Mouse (Mus musculus) layer of hippocampus, postnatal 10 days (tissue): ENCODE results near the gene Nim1k. TPM values are rescaled to one million over a fixed set of nuclear protein-coding genes. Genes with fewer than 3 reads are reported as not detected.
"Not testable (repeated sequence)": the region's sequence is repeated elsewhere in the genome, so short reads cannot be mapped to it uniquely, and the experiment has no call there.

Source experiments
- DNase-seq, 2 experiments: peaks; one replicate each; pipeline ENCODE4 v3.0.0; 2021; ENCODE audit warnings: low spot score in 2 of 2
- total RNA-seq, 2 experiments: library from RNA; stranded (reverse); gene quantifications; 2 replicates each; pipeline ENCODE4 v1.2.3; 2021

The Nim1k gene
- total RNA-seq, 2 experiments from 2014 or later: 14.0 to 15.0 TPM

GRCm38 (mm10) chr13:119729406-119729805, 26.3 kb downstream of the Nim1k start:
- DNase-seq: no peak

DNA sequence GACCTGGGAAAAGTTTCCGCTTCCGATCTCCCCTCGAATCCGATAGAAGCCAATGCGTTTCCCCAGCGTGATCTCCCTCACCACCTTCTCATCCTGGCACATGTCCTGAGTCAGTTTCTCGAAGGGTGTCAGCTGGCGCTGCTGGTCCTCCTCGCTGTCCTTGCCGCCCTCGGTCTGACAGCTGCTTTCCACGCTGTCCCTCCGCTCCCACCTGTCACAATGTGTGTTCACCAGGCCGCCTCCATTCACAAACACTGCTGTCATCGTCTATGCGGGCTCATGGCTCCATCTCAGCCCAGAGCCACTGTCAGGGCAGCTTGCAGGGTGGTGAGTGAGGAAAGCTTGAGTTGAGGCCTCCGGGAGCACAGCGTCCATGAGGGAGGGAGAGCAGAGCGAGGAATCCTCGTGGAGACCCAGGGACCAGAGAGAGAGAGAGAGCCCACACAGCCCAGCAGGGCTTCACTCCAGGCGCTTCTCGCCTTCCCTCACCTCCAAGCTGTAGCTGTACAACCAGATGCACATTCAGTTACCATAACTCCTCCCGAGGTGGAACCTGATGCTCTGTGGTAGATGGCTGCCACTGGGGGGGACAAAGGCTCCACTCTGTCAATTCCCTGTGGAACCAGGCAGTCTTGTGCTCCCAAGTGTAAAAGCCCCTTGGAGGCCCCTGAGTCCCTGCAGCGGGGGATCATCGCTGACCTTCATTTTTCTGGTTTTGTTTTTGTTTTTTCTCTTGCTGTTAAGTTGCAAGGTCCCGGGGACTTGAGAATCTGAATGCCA, 27.9 kb downstream of the Nim1k start:
- DNase-seq: peak in 1 of 2 experiments; percentile 25

- no peak for DNase-seq
Observed at GRCm38 (mm10) chr13:119724541-119724940, 31.1 kb downstream of the Nim1k start.

DNA sequence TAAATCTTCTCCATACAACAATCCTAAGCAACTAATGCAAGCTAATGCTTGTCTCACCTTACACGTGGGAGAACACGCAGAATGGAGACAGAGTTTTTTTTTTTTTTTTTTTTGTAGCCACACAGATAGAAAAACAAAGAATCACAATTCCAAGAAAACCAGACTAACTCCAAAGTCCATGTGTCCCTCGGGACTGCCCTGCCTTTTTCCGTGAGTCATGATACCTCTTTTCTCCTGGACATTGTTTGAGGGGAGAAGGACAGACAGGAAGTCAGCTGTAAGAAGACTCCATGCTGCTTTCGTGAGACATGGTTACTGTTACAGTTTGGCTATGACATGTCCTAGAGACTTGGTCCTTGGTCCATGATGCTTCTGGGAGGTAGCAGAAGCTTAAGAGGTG, 32.3 kb downstream of the Nim1k start:
- DNase-seq: no peak

DNA sequence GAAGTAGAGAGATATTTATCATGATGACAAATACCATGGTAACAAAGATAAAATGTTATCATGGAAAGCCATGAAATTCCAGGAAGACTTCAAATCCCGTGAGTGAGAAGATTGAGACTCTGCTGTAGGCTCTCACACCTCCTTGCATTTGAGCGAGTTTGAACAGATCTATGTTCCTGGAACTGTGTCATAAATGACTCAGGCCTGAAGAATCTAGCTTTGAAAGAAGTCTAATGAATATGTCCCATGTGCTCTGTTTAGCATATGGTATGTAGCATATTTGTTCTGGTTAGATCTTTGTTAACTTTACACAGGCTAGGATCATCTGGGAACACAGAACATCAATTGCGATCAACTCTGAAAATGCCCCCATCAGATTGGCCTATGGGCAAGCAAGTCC, 33.2 kb downstream of the Nim1k start:
- no peak for DNase-seq

- no peak for DNase-seq
Observed at GRCm38 (mm10) chr13:119716105-119716504, 39.6 kb downstream of the Nim1k start.

- DNase-seq: peak; percentile 54 to 64
Observed at GRCm38 (mm10) chr13:119713821-119714220, 41.9 kb downstream of the Nim1k start.

DNA sequence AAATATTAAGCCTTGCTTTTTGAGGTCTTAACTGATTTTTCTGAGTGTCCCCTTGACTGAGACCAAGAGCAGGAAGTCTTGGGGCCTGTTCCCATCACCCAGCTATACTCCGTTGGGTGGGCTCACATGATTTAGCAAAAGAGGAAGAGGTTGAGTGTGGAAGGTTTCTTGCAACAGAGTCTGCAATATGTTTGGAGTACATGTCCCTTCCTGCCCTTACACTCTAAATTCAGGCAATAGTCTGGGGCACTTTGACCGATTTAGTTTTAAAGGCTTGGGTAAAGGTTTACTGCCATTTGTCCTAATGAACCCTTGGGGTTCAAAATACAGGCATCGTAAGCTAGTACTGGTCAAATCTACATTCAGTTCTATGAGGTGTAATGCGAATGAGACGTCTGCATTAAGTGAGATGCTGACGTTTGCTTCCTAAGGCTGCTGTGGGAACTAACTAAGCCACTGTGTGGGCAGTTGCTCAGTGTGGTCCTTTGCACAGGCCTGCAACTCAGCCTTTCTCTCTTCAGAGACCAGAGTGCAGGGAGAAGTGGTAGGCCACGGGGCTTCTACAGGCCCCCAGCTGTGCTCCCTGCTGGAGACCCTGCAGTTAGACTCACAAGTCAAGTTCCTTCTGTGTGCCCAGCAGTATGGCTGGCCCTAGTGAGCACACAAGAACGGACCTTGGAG, 42.4 kb downstream of the Nim1k start:
- no peak for DNase-seq

GRCm38 (mm10) chr13:119712463-119712862, 43.2 kb downstream of the Nim1k start:
- DNase-seq: no peak

- DNase-seq: no peak
Observed at GRCm38 (mm10) chr13:119710268-119710610, 45.4 kb downstream of the Nim1k start.

- no peak for DNase-seq
Observed at GRCm38 (mm10) chr13:119709388-119710267, 46.1 kb downstream of the Nim1k start.

DNA sequence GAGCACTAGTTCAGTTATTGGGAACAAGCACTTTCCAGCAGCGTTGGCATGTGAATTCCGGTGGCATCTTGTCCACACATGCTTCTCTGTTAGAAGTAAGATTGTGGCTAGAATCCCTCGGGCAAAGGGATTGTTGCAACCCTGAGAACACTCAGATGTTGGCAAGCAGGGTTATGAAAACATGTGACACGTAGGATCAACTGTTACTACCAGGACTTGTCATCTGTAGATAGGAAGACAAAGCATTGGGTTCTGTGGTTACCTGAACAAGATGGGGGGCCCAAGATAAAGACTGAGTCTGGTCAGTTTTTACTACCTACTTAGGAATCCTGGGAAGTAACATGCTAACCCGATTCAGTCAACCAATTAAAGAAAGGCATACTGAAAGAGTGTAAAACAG, 46.7 kb downstream of the Nim1k start:
- no peak for DNase-seq

- no peak for DNase-seq
Observed at GRCm38 (mm10) chr13:119707906-119708305, 47.8 kb downstream of the Nim1k start.

DNA sequence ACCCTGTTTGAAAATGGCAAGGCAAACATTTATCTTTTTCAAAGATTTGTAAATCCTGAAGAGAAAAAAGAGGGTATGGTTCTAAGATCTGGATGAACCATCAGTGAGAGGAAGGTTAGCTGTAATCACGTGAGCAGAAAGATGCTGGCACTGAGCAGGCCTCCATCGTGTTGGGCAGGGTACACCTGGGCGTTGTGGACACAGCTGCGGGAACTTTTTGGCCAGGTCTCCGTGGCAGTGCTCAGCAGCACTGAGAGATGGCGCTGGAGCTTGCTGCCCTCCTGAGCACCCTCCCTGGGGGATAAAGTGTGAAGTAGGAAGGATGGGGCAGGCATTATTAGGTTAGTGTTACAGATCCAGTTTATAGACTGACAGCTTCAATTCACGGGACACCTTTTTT, 48.7 kb downstream of the Nim1k start:
- DNase-seq: no peak

DNA sequence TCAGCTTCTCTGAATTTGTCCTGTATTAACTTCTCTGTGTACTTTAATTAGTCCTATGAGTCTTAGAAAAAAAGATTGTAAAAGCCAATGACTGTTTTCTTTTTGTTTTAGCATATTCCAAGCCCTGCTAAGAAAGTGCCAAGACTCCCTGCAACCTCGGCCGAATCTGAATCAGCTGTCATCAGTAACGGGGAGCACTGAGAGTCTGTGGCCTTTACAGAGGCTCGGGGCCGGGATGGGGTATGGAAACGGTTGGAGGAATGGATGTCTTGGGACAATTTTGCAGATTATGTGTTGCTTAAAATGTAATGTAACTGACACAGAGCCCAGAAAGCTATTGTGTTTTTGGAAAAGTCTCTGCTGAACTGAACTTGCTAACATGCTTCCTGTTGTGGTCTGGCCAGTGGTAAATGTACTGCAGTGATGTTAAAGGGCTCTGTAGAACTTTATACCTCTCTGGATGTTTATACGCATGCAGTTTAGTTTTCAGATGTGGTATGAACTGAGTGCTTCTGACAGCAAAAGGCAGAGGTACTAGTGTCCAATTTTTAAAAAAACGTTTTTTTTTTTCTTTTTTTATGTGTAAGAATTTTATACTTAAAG, 49.3 kb downstream of the Nim1k start:
- DNase-seq: not testable (repeated sequence)

DNA sequence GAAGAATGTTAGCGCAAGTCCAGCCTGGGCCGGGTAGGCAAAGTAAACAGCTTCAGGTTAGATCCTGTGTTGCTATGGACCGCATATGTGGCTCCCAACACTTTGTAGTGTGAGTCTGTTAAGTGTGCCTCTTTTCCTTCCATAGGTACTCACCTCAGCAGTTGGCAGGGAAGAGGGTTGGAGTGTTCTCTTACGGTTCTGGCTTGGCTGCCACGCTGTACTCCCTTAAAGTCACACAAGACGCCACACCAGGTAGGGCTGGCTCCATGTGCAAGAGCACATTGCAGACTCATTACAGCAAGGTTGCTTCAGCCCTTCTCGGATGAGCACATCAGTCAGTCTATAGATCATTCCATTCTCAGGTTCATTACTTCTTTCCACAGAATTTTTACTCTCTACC, 51.4 kb downstream of the Nim1k start:
- DNase-seq: no peak

GRCm38 (mm10) chr13:119698436-119698835, 57.2 kb downstream of the Nim1k start:
- DNase-seq: no peak

GRCm38 (mm10) chr13:119696496-119696895, 59.2 kb downstream of the Nim1k start:
- DNase-seq: no peak

- no peak for DNase-seq
Observed at GRCm38 (mm10) chr13:119695676-119696075, 60.0 kb downstream of the Nim1k start.

- DNase-seq: not testable (repeated sequence)
Observed at GRCm38 (mm10) chr13:119691958-119692357, 63.7 kb downstream of the Nim1k start.

DNA sequence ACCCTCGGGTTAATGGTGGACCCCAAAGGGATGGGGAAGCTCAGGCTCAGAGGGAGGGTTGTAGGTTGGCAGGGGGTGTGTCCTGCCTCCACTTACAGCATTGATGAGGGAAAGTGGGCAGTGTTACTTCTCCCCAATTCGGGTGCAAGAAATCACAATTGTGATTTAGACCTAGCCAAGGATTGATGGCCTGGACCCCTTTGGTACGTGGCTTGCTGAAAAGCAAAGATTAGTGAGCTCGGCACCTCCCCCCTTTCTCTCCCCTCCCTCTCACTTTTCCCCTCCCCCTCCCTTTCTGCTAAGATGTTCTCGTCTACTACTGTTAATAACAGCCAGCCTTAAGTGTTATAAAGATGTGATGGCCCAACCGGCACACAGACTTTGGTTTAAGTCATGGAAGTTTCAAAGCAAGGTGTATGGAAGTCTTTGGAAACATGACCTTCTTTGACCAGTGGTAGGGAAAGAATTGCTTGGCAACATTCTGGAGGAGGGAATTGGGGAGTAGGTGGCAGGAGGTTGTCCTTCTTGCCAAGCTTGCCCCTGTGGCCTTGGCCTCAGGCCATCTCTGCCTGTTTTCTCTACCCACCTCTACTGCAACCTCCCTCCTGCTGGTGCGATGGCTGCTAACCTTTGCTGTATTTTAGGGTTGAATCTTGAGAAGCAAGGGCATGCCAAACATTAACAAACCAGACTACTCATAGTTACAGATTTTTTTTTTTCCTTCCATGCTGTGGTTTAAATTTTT, 64.6 kb downstream of the Nim1k start:
- no peak for DNase-seq
